Mouse (Mus musculus) erythroblast, embryonic 14.5 days (primary cell): Measurements from ENCODE around the gene Tlr8.

Experiments used
- GATA1 ChIP-seq: IDR thresholded peaks from 2 replicates; pipeline ENCODE4 v1.6.1; 2012; ENCODE audit warnings: low read length, inconsistent platforms, mixed read lengths
- TAL1 ChIP-seq: IDR thresholded peaks from 3 replicates; pipeline ENCODE4 v1.6.1; 2012; ENCODE audit warnings: low read length, inconsistent platforms, mixed read lengths

DNA sequence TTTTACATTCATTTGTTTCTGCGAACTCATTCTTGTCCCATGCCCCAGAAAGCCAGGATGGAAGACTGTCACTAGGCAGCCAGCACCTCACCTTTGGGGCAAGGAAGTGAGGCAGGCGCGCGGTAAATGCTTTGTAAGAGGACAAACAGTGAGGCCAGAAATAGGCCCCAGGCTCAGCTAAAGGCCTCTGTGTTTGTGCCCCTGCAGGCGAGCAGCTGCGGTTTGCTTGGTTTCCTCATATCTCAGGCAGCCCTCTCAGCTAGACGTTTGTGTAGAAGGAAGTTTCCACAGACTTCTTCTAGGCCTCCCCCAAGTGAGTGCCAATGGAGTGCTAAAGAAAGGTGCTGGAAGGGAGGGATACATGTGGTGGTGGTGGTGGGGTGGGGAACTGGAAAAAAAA lies 37.0 kb downstream of the Tlr8 start:
- TF ChIP-seq GATA1 (no peak), TAL1 (no peak)
